Mouse (Mus musculus) heart, adult 11 months (tissue): ENCODE measurements around the gene Harbi1.
A peak's percentile ranks its signal among the peaks of the same experiment; 100 is the strongest.

Source experiments
- DNase-seq: peaks from one replicate; pipeline ENCODE4 v3.0.0; 2022

Gene Harbi1

DNA sequence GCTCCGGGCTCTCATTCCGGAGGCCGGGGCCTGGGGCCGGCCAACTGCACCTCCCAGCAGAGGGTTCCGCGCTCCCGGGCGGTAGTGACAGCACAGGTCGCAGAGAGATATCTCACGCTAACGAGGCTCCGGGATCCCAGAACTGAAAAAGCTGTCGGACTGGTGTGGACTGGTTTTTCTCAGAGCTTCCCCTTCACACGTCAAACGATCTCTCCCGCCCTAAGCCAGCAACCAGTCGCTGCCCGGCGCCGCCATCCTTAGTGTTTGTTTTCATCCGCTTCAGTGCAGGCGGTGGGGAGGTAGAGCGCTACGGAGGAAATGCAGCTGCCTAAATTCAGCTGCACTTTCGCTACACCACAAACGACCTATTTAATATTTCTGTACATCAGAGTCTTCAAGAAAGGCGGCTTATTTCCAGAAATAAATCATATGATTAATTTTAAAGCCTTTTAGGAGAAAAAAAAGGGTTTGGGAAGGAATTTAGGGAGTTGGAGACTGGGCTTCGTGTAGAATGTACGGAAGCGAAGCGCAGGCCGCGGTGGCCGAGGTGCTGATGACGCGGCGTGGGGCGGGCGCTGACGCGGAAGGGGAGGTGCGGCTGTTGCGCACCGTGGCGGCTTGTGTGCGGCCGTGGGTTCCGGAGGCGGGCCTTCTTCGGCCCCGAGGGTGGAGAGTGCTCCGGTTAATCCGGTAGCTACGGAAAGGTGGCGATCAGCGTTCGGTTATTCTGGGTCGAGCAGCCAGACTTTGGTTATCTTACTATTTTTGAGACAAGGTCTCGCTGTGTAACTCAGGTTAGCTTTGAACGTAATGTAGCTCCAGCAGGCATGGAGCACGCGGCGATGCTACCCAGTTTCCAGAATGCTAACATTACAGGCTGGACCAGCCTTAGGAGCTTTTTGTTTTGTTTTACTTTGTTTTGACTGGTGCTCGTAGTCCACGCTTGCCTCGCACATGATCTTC lies at the start of gene Harbi1, which contains the start of gene Atg13:
TSS of gene Harbi1 (plus strand) at position 581 of the 963 bp plus-strand sequence.
TSS of gene Atg13 (minus strand) at position 305 of the 963 bp plus-strand sequence.
- DNase-seq = peak; percentile 99

DNA sequence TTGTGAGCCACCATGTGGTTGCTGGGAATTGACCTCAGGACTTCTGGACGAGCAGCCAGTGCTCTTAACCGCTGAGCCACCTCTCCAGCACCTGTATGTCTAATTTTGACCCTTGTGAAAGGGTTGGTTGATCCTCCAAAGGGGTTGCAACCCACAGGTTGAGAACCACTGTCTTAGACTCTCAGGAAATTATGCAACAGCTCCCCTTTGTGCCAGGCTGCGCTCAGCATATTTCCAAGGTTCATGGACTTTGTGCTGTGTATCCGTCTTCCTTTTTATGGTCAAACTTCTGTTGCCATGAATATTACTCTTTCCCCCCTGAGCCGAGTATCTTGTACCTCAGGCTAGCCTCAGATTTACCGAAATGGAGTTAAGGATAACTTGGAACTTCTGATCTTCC lies 49.7 kb upstream of the Harbi1 start:
- no peak for DNase-seq

DNA sequence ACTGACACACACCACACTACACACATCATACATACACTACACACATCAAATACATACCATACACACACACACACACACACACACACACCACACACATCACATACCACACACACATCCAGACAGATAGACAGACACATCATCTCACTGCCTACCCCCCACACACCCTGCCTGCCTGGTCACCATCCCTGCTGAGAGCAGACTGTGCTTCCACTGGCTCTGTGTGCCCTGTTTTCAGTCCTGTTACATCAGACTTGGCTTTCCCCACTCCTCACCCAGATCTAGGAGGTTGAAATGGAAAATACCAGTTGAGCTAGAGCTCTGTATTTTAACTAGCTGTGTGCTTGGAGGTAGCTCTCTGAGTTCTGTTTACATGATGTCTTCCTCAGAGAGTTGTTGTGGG lies 45.9 kb upstream of the Harbi1 start:
- no peak for DNase-seq

DNA sequence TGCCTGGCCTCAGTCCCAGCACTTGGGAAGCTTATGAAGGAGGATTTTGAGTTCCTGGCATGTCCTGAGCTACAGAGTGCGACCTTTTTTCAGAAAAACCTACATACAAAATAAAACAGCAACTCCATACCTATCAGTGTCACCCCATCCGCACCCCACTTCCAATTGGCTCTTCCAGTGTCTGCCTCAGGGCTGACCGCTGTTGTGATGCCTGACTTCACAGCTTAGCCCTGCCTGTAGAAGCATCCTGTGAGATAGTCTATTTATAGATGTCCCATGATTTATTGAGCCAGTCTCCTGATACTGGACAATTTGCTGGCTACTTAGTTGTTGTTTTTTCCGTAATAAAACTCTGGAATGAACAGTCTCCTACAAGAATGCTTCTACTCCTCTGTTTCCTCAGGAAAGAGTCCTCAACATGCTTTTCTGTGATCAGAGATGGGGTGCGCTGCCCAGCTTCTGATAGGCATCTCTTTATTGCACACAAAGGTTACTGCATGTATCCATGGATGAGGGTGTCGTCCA lies 44.2 kb upstream of the Harbi1 start:
- DNase-seq = peak; percentile 94

DNA sequence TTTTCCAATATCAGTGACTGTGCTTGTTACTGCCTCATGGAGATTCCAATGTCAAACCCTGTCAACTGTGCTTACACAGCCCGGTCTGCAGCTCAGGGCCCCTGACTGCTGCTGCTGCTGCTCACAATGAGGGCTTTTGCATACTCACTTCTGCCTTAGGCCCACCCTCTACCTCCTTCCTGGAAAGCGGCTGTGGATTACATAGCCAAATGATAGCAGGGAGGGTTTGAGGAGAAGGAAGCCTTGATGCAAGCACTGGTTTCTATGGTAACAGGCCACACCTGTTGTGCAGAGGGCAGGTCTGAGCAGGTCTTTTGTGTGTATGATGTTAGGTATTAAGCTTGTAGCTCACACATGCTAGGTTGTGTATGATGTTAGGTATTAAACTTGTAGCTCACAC lies 42.9 kb upstream of the Harbi1 start:
- no peak for DNase-seq

DNA sequence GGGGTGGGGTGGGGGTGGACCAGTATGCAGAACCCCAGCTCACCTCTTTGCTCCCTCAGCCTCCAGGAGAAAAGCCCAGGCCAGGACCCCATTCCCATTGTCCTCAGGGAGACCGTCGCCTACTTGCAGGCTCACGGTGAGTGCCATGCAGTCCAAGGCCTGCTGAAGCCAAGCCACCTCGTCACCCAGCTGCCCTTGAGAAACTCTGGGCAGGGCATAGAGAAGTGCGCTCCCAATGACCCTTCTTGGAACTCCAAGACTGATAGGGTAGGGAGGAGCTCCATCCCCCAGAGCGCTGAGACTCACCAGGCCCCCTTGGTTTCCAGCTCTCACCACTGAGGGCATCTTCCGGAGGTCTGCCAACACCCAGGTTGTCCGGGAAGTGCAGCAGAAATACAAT lies 41.3 kb upstream of the Harbi1 start:
- DNase-seq = no peak

DNA sequence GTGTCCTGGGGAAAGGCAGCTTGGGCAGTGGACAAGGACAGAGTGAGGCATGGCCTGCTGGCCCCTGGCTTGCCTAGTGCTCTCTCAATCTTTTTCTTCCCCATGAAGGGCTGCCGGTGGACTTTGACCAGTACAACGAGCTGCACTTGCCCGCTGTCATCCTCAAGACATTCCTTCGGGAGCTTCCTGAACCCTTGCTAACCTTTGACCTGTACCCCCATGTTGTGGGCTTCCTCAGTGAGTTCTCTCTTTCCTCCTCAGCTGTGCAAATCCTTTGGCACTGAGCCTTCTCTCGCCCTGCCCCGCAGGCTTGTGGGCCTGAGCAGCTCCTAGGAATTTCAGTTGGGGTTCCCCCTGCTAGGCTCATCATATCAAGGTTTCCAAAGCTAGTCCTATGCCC lies 40.6 kb upstream of the Harbi1 start:
- no peak for DNase-seq

DNA sequence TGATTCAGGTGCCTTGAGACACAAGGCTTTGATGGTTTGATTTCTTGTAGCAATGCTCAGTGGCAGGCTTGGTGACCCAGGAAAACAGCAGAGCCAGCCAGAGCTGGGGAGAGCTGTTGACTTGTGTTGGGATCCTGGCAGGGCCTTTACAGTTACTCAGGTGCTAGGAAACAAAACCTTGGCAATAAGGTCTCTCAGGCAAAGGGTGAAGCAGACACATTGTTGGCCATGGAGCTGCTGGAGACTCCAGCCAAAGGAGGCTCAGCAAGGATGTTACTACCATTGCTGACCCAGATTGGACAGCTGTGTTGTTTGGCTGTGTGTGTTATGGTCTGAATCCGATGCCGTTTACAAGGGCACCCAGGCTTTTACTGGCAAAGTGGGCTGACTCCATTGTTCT lies 37.1 kb upstream of the Harbi1 start:
- DNase-seq = peak; percentile 93

DNA sequence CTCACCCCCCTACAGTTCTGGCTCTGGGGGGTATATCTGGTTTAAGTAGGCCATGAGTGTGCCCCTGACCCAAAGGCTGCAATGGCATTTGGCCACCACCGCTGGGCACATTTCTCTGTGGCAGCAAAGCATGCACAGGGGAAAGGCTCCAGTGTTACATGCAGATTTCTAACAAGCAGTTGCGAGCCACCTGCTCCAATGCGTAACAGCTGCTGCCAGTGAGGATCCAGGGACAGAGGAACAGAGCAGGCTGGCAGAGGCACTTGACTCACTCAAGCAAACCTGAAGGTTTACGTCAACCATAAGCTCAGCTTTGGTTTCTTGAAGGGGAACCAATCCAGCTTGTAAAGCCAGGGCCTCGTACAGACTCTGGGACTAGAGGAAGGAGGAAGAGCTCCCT lies 35.8 kb upstream of the Harbi1 start:
- no peak for DNase-seq

DNA sequence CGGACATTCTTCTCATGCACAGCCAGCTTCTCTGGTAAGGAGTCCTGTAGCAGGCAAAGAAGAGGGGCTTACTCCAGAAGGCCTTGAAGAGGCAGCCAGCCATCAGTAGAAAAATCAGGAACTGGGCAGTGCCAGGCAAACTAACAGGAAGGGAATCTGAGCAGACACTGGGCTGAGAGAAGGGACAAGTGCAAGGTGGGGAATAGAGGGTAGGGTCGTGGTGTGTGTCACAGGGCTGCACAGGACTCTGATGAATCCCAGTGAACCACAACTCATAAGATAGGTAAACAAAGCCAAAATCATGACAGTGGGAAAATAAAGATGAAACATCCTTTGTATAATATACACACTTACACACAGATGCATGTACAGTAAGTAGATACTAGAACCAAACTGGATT lies 34.2 kb upstream of the Harbi1 start:
- DNase-seq = no peak

DNA sequence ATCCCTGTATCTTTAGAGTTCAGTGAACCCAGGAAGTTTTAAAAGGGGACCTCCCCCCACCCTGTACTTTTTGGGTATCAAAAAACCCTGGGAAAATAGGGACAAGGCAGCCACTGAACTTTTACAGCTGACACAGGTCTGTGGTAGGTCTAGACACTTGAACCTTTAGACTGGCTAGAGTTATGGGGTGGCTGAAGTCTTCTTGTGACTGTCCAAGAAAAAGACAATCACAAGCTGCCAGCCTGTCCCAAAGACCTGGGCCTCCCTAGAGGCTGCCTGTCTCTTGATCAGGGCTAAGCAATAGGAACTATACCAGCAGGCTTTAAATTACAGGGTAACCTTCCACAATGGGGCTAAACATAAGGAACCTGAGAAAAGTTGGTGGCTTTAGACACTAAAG lies 33.7 kb upstream of the Harbi1 start:
- DNase-seq = no peak

DNA sequence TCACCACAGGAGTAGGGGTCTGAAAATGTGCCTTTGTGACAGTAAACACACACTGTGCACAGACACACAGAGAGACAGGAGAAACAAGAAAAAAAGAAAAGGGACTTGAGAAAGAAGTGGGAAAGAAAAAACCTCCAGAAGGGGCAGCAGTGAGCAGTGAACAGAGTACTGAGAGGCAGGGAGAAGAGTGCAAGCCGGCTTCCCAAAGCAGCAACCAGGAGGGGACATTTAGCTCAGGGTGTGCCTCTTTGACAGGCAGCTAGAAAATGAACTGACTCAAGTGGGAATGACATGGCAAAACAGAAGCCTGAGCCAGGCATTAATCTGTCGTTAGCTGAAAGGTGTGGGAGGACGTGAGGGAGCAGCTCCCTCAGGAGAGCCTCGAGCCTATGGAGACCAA lies 27.8 kb upstream of the Harbi1 start:
- DNase-seq = peak; percentile 91

DNA sequence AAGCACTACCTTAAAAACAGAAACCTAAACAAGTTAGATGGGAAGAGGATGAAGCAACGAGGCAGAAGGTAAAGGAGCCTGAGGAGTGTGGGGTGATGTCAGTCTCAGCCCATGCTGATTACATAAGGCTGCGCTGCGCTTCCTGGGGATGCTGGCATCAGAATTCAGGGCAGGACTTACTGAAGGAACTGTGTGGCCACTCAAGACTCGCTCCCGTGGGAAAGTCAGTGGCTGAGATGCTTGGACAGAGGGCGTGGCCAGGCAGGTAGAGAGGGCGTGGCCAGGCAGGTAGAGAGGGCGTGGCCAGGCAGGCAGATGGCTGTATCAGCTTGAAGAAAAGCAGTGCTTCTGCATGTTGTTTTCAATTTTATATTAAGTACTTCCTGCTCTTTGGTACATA lies 26.7 kb upstream of the Harbi1 start:
- DNase-seq = peak; percentile 84

DNA sequence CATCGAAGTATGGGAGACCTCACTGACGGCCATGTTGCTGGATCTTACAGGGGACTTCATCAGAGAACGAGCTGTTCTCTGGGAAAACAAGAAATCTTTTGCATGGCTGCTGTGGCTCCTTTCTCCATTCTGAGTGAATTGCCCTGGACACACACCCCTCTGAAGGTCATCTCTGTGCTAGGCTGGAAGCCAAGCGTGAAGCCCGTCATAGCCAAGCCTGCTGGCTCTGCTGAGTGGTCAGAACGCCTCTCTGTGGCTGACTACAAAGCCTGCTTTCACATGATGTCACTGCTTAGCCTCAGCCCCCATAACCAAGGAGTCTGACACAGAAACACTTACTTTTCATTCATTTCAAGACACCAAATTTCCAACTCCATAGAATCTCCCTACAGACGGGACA lies 21.2 kb upstream of the Harbi1 start:
- DNase-seq = peak; percentile 97

DNA sequence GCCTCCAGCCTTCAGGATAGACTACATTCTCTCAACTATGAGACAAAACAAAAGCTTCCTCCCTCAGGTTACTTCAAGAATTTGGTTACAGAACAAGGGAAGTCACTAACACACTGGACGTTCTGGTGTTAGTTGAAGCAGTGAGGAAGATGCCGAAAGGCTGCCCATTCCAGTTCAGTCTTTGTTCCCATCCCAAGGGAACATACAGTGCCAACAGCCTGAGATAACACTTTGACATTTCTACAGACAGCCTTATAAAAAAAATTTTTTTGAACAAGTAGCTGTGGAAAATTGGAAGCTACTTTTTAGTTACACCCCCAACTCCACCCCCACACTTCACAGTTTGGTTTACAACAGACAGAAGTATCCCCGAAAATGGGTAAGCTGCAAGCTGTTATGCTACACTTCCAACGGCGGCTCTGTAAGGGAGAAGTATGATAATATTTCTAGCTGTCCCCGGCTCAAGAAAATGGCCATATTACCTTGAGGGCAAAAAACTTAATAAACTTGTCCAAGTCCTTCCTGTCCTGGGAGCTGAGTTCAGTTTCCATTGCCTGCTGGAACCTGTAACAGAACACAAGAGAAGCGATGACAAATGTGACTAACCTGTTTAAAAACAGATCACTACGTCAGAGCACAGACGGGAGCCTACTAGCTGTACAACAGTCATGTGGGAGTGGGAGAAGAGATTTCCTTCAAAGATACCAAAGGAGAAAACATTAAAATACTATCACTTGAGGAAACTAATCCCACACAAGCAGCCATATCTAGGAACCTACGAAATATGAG lies 15.0 kb upstream of the Harbi1 start:
- DNase-seq = peak; percentile 81

DNA sequence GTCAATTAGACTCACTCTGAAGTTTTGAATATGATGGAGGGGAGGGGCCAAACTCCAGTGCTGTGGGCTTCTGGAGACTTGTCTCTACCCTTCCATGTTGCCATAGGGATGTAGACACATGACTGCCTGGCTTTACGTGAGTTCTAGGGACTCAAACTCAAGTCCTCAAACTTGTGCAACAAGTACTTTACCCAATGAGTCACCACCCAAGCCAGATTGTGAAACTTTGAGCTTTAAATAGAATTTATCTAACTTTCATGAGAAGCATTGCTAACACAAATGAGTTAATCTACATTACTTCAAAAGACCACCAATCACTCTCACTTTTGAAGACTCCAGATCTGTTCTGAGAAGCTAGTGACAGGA lies 14.4 kb upstream of the Harbi1 start:
- DNase-seq = peak; percentile 84

DNA sequence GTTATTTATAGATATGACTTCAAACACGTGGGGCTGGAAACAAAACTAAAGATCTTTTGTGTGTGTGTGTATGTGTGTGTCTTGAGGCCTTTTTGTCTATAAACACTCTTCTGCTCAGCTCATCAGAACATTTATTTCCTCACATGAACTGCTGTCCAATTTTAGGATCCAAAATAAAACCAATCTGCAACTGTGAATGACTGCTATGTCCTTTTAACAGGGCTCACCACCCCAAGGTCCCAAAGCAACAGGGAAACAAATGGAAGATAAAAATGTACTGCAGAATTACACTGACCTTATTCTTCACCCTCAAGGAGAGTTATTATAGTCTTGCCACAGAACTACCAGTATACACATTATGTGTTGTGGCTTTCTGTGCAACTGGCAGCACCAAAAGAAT lies 11.4 kb upstream of the Harbi1 start:
- DNase-seq = peak; percentile 69

DNA sequence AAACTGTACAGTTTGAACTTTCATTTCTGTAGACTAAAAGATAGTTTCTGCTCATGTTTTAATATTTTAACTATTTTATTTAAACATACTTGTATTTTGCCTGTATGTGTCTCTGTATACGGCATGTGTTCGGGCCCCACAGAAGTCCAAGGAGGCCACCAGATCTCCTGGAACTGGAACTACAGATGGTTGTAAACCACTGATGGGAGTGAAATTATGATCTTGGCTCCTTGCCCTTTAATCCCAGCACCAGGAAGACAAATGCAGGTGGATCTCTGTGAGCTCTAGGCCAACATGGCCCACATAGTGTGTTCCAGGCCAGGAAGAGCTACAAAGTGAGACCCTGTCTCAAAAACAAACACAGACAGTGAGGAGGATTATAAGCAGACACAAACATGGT lies 9.3 kb upstream of the Harbi1 start:
- DNase-seq = peak; percentile 63

DNA sequence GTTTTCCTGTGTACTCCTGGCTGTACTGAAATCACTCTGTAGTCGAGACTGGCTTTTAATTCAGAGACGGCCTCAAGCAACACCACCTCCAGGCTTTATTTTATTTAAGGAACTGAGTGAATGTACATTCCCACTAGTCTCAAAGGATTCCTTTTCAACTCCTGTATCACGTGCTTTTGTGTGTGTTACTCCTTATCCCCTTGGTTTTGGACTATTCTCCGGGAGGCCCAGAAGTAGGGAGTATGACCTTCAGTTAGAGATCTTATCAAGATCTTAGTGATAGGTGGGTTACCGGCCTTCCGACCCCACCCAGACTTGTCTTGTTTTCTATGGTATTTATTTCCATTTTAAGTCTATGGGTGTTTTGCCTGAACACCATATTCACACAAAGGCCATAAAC lies 4.9 kb upstream of the Harbi1 start:
- peak; percentile 29 for DNase-seq

DNA sequence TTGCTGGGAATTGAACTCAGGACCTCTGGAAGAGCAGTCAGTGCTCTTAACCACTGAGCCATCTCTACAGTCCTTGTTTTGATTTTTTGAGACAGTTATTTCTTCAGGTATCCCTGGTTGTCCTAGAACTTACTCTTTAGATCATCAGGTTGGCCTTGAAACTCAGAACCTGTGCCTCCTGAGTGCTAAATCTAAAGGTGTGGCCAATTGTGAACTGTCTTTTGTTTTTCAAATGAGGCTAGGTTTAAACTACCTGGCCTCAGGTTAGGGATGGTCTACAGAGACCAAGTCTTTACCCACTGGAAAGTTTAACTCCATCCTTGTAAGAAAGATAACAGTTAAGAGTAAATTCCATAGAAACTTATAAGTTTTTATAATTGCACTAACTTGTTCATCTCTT lies 4.2 kb upstream of the Harbi1 start:
- DNase-seq = peak; percentile 3

DNA sequence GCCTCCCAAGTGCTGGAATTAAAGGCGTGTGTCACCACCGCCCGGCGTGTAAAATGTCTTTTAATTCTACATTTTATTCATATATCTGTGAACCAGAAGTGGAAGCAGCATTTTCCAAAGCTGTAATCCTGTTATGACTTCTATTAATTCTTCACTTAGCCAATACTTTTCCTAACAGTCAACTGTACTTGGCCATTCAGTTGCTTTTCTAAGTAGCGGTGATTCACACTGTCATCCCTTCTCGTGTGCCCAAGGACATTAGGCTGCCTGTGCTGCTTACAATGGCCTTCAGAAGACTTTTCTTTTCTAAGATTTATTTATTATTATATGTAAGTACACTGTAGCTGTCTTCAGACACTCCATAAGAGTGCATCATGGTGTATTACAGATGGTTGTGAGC lies 2.3 kb upstream of the Harbi1 start:
- DNase-seq = peak; percentile 54

DNA sequence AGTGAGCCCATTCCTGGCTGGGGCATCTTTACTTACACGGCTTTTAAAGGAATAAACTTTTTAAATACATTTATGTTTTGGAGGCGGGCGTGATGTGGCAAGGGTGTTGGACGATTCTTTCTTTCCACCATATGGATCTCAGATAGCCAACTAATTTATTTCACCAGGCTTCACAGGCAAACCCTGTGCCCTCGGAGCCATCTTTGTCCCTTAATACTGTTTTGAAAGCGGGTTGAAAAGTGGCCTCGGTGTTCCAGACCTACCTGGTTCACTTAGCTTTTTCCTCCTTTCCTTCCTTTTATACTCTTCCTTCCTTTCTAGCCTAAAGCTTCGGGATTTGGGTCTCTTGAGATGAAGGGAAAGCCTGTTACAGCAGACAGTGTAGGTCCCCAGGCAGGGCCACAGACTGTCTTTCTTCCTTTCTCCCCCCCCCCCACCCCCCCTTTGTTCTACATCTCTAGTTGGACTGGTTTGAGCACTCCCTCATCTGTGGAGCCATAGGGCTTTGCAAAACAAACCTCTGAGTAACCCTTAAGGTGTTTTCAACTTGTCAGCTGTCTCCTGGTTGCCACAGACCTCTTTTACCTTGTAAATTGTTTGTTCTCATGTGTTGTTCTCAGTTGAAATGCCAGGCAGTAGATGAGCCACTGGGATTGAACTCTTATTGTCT lies 739 bp downstream of the Harbi1 start:
- peak; percentile 75 for DNase-seq

DNA sequence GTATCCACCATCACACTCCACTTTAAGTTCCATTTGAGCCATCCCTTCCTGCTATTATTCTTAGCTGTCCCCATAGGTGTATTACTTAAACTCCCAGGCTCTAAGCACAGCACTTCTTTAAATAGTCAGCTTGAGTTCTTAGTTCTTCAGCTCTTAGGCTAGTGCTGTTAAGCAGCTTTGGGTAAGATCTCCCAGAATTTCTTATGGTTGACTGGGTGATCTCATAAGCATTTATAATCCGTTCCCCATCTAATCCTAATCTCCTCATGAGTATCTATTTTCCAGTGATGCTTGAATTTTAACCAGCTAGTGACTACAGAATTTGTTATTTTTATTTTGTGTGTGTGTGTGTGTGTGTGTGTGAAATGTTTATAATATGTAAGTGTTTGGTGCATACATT lies 4.3 kb downstream of the Harbi1 start:
- no peak for DNase-seq
